Mouse (Mus musculus): ENCODE results near the gene Ccl1.

GRCm38 (mm10) chr11:82181331-82181730, 124.2 kb downstream of the Ccl1 start:
- TF ChIP-seq CTCF (IDR thresholded peaks at IDR 0.05; ENCODE audit: extremely low read depth, insufficient read depth, insufficient read length, insufficient replicate concordance), result no peak
- no peak for TF ChIP-seq POLR2A (IDR thresholded peaks at IDR 0.05; ENCODE audit: low read depth, low read length)
